Mouse (Mus musculus) kidney, postnatal 14 days (tissue): Measurements from ENCODE around the gene Gm11559.
"Not testable (repeated sequence)": the region's sequence is repeated elsewhere in the genome, so short reads cannot be mapped to it uniquely, and the experiment has no call there.

Experiments used
- DNase-seq: peaks from one replicate; pipeline ENCODE4 v3.0.0; 2022; ENCODE audit warnings: mixed read lengths

The Gm11559 gene

GRCm38 (mm10) chr11:99864176-99864575 lies at the start of gene Gm11559:
Gene Gm11559 (plus strand): TSS chr11:99864476.
- not testable (repeated sequence) for DNase-seq

DNA sequence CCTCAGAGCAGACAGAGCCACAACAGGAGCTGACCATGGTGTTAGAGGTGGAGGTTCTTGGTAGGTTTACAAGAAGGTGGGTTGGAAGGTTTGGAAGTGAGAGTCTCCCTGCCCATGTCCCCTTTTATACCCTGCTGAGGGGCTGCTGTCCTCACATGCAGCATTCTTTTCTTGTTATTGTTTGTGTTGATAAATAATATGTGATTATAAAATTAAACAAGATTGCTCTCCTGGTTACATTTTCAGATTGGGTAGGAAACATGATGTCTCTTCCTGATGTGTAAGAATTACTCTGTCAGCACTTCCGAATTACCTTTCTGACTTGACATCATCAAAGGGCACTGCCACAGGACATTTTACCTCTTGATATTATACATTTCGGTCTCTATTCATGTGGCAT lies 48.7 kb upstream of the Gm11559 start, which contains the start of gene Gm11564:
Gene Gm11564 (minus strand): TSS at position 101 of the 400 bp plus-strand sequence.
- DNase-seq = not testable (repeated sequence)

DNA sequence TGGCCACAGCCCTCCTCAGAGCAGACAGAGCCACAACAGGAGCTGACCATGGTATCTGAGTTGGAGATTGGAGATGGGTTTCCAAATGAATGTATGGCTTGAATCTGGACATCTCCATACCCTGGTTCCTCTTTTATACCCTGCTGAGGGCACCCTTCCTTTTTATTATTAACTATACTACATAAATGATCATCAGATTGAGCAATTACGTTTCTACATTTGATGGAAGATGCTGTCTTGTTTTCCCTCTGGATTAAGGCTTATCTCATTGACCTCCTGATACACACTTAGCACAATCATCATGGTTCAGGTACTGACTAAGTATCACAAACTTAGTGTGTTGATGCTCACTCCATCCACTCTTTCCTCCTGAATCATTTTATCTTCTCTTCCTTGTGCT lies 26.3 kb upstream of the Gm11559 start, which contains the start of gene 2300003K06Rik:
Gene 2300003K06Rik (minus strand): TSS at position 101 of the 400 bp plus-strand sequence.
- DNase-seq = no peak

- DNase-seq = no peak
Measured at GRCm38 (mm10) chr11:99842185-99842584, 22.1 kb upstream of the Gm11559 start.

DNA sequence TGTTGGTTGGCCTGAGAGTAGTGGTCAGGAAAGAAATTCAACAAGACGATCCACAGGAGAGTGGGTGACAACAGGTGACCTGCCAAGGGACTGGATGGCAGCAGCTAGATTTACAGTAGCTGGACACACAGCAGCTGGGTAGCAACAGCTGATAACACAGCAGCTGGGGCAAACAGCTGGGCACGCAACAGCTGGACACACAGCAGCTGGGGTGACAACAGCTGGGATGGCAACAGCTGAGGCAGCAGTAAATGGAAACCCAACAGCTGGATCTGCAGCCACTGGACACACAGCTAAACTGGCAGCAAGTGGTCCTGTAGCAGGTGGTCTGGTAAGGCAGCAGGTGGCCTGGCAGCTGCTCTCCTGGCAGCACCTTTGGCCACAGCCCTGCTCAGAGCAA lies 17.5 kb upstream of the Gm11559 start:
- DNase-seq = no peak

DNA sequence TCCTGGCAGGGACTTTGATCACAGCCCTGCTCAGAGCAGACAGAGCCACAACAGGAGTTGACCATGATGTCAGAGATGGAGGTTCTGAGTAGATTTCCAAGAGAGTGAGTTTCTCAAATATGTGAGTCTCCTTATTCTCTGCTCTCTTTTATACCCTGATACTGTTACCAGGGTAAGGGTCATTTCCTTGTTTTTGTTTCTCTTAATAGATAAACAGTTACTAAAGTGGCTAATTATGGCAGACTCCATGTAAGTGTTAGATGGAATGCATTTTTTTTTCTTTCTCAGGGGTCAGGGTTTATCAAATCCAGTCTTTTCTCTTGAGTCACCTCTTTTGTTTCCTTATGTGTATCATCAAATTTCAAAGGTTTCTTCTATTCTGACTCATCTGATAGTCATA lies 12.8 kb upstream of the Gm11559 start, which contains the start of gene Krtap4-16:
Gene Krtap4-16 (minus strand): TSS at position 101 of the 400 bp plus-strand sequence.
- DNase-seq = no peak

DNA sequence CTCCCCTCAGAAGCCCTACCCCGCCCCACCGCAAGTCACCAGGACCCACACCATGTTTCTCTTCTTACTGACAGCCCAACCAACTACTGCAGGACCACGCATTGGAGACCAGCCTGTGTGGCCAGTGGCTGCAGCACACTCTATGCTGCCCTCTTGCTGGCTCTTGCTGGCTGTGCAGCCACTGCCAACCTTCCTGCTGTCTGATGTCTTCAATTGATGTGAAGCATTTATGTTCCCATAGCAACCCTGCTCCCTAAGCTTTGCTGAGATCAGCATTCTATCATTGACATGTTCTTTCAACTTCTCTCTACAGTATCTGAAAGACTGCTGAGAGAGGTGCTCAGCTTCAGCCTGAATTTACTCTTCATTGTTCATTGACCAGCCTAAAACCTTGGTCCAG lies 10.2 kb upstream of the Gm11559 start:
- DNase-seq = no peak

- no peak for DNase-seq
Measured at GRCm38 (mm10) chr11:99857617-99858016, 6.7 kb upstream of the Gm11559 start, which contains the start of gene Gm11568. Gene Gm11568 (plus strand): TSS chr11:99857917.

- no peak for DNase-seq
Measured at GRCm38 (mm10) chr11:99858761-99859160, 5.5 kb upstream of the Gm11559 start.

GRCm38 (mm10) chr11:99873089-99873488 lies 8.8 kb downstream of the Gm11559 start, which contains the start of gene Krtap9-1:
Gene Krtap9-1 (plus strand): TSS chr11:99873389.
- not testable (repeated sequence) for DNase-seq

DNA sequence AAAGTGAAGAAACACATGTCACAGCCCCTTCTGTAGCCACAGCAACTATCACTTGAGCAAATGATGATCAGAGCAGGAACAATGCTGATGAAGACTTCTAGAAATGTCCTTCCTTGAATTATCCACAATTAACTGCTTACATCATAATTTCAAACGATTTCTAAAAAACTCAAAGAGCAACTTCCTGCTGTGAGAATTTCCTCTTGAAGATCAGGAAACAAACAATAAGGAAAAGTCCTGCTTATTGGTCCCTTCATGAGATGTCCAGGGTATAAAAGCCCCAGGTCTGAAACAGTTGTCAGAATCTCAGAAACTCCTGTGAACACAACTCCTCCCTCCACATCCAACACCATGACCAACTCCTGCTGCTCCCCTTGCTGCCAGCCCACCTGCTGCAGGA lies 14.6 kb downstream of the Gm11559 start, which contains the start of gene Gm11567:
Gene Gm11567 (plus strand): TSS at position 301 of the 400 bp plus-strand sequence.
- not testable (repeated sequence) for DNase-seq

GRCm38 (mm10) chr11:99907620-99908019 lies 43.3 kb downstream of the Gm11559 start, which contains the start of gene Krtap31-1:
Gene Krtap31-1 (plus strand): TSS chr11:99907920.
- no peak for DNase-seq

- DNase-seq = no peak
Measured at GRCm38 (mm10) chr11:99914451-99914850, 50.2 kb downstream of the Gm11559 start, which contains the start of gene Gm11565. Gene Gm11565 (plus strand): TSS chr11:99914751.
